Mouse (Mus musculus): ENCODE measurements around the gene Actn1.

Gene Actn1

DNA sequence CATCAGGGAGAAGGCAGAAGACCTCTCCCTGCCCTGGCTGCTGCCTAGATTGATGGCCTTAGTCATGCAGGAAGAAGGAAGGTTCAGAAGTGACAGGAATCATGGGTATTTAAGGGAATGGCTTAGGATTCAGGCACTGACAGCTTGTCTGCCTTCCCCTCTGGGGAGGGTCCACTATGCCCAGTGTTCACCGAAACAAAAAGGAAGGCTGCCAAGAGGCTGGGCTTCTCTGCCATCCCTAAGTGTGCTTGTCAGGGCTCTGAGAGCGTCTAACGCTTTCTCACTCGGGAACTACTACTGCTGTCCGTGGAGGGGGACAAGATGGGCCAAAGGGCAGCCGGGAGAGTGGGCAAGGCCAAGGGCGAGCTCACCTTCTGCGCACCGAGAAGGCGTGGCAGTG lies 69.3 kb downstream of the Actn1 start:
- POLR2A ChIA-PET, result interaction anchor here in 2 of 4 experiments (0.5 to 1.4 kb wide), 4 partner anchors 9 to 80 kb away, joined by 3 to 6 read pairs (median 4); no protein-coding TSS in a partner anchor
- CTCF ChIA-PET, result interaction anchor here in 1 of 4 experiments (0.5 kb wide), 1 partner anchor 528 kb away, joined by 6 read pairs; no protein-coding TSS in a partner anchor

DNA sequence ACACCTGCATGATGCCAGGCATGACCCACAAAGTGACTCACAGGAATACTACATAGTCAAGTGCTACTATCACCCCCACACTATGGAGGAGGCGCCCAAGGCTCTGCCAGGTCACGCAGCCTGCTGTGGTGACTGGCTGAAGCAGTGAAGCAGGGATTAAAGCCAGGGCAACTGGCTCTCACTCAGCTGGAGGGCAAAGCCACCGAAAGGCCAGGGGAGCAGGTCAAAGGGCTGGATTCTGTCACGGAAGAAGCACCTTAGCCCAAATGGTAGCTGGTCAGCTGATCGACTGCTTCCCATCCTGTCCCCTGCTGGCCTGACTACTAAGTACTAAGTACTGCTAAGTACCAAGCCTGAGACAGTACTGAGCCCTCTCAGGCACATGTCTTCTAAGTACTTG lies 76.1 kb downstream of the Actn1 start:
- ChIA-PET CTCF (interaction anchor here in 3 of 4 experiments (1.0 to 1.5 kb wide), 4 partner anchors 13 to 22 kb away, joined by 3 to 6 read pairs (median 4); no protein-coding TSS in a partner anchor), POLR2A (interaction anchor here in 1 of 4 experiments (1.3 to 1.9 kb wide), 4 partner anchors 11 to 115 kb away, joined by 3 to 8 read pairs (median 4); no protein-coding TSS in a partner anchor)

DNA sequence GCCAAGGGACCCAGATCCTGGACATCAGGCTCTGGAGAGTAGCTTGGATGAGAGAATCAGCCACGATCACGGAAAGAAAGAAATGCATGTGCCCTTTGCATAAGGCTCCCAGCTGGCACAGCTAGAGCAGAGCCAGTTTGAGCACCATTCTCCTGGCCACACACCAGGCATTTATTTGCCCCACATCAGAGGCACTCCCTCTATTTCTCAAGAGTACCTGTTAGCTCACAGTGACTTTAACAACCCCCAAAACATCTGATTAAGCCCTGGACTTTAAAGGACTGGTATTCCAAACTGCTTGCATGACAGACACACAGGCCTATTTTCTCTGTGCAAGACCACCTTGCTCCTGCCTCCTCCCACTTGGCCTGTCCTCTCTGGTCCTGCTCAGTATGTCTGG lies 78.3 kb downstream of the Actn1 start:
- POLR2A ChIA-PET, result interaction anchor here in 3 of 4 experiments (0.6 to 2.4 kb wide), 5 partner anchors 9 to 103 kb away, joined by 3 to 7 read pairs (median 4); no protein-coding TSS in a partner anchor

DNA sequence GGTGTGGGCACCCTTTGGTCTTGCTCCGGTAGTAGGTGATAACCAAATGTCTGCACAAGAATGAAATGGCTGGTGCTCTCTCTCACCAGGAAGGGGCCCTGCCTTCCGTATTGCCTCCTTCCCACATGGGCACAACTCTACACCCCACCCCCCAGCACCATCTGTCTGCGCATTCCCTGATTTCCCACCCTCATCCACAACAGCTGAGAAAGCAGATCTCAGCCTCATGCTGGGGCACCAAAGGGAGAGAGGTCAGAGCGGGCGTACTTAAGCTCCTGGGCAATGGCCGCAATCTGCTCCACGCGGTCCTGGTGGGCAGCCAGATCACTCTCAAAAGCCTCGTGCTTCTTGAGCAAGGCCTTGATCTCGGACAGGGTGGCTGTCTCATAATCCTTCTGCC lies 82.1 kb downstream of the Actn1 start:
- ChIA-PET CTCF (no interaction called here), POLR2A (interaction anchor here in 3 of 4 experiments (0.6 to 2.4 kb wide), 6 partner anchors 10 to 228 kb away, joined by 3 to 11 read pairs (median 6); no protein-coding TSS in a partner anchor)

More for the DNA sequence above, 78.3 kb downstream of the Actn1 start:
- CTCF ChIA-PET, result interaction anchor here in 2 of 4 experiments (0.5 to 2.0 kb wide), 2 partner anchors 16 to 736 kb away, joined by 6 to 8 read pairs; no protein-coding TSS in a partner anchor

DNA sequence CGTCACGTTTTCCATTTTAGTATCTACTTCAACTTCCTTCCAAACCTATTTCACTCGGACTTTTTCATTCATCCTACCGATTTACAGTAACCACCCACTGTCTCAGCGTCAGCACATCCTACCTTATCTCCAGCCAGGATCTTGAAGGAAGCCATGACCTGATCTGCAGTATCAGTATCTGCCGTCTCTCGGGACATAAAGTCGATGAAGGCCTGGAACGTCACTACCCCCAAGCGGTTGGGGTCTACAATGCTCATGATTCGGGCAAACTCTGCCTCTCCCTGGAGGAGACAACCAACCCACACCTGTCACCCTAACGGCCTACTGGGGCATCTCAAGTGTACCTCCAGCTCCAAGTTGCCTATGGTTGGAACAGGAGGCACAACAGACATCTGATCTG lies 91.4 kb downstream of the Actn1 start:
- POLR2A ChIA-PET, result interaction anchor here in 3 of 4 experiments (0.6 to 2.6 kb wide), 28 partner anchors 9 to 458 kb away, joined by 3 to 13 read pairs (median 4); partner anchors contain the start of genes Zfp36l1 (in 2 of the 3) and Actn1 (in 1 of the 3)

DNA sequence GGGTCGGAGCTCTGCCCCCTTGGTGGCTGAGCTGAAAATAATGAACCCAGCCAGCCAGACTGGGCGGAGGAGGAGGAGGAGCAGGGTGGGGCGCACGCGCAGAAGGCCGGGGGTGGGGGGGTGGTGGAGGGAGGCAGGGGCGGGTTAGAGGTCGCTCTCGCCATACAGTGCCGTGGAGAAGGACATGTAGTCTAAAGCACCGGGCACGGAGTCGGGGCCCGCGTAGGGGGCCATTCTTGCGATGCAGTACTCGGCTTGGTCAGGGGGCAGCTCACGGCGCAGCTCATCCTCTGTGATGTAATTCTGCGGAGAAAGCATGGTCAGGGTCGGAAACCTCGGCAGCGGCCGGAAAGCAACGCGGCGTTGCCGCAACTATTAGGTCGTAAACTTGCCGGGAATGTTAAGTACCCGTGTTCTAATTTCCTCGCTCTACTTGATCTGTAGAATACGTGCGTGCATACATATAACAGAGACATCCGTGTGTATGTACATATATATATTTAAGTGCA lies 91.9 kb downstream of the Actn1 start:
- CTCF ChIA-PET, result interaction anchor here in 2 of 4 experiments (0.6 to 3.0 kb wide), 15 partner anchors 9 to 502 kb away, joined by 3 to 14 read pairs (median 4); no protein-coding TSS in a partner anchor
- POLR2A ChIA-PET, result interaction anchor here (0.6 to 2.6 kb wide), 57 partner anchors 9 to 953 kb away, joined by 3 to 13 read pairs (median 4); partner anchors contain the start of genes Exd2 (in 2 of the 4), Actn1 (in 1 of the 4), Slc39a9 (in 1 of the 4) and Zfp36l1 (in 1 of the 4)

More for the DNA sequence above, 91.4 kb downstream of the Actn1 start:
- CTCF ChIA-PET, result interaction anchor here in 2 of 4 experiments (0.6 to 3.0 kb wide), 6 partner anchors 10 to 239 kb away, joined by 3 to 14 read pairs (median 4); no protein-coding TSS in a partner anchor

DNA sequence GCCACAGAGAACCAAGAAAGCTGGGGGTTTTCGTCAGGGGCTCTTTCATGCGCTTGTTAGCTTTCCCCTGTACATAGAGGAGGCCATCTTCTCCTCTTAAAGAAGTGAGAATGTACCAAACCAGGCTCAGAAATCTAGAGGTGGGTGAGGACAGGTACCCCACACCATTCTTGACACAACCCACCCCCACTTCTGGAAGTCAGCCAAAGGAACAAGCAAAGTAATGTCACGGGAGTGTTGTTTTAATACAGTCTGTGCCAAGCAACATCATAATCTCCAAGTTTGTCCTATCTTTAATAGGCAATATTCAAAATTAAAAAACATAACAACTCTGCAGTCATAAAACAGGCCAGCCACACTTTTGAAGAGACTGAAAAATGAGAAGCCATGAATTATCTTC lies 92.8 kb downstream of the Actn1 start:
- ChIA-PET CTCF (interaction anchor here in 2 of 4 experiments (0.6 to 3.0 kb wide), 6 partner anchors 10 to 240 kb away, joined by 3 to 14 read pairs (median 5); no protein-coding TSS in a partner anchor), POLR2A (interaction anchor here (0.6 to 2.6 kb wide), 35 partner anchors 8 to 952 kb away, joined by 3 to 11 read pairs (median 4); partner anchors contain the start of genes Actn1 (in 1 of the 4), Exd2 (in 1 of the 4) and Slc39a9 (in 1 of the 4))

DNA sequence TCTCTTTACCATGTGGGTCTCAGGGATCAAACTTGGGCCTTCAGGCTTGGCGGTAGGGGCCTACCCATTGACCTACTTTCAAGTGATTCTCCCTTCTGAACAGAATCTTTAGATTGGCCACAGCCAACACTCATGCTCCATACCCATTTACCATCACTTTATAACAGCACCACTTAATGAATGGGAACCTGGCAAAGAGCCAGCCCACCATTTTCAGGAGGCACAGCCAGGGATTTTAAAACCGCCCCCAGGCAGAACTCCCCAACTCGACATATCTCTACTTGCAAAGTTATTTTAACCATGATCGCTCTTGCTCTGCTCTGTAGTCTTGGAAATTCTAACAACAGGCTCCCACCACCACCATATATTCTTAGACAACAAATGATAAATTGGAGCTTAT lies 93.5 kb downstream of the Actn1 start:
- CTCF ChIA-PET, result interaction anchor here in 1 of 4 experiments (0.5 to 3.0 kb wide), 3 partner anchors 11 to 30 kb away, joined by 3 to 14 read pairs (median 3); no protein-coding TSS in a partner anchor
- POLR2A ChIA-PET, result interaction anchor here in 2 of 4 experiments (0.5 to 1.8 kb wide), 6 partner anchors 13 to 262 kb away, joined by 3 to 5 read pairs (median 4); no protein-coding TSS in a partner anchor

DNA sequence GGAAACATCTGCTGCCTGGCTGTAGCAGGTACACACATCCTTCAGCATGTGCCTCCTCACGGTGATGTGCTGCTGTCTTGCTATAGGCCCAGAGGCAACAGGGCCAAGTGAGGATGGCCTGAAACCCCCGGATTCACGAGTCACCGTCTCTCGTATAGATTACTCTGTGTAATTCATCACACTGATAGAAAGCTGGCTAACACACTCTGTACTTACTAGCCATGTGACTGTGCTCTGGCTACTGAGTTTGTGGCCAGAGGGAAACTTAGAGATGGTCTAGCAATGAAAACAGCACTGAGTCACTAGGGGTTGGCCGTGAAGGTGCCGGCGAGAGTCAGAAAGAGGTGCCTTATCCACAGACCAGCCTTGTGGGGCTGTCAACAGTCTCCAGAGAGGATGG lies 95.6 kb downstream of the Actn1 start:
- CTCF ChIA-PET, result interaction anchor here in 2 of 4 experiments (0.6 to 1.4 kb wide), 2 partner anchors 10 to 12 kb away, joined by 3 to 5 read pairs; no protein-coding TSS in a partner anchor

DNA sequence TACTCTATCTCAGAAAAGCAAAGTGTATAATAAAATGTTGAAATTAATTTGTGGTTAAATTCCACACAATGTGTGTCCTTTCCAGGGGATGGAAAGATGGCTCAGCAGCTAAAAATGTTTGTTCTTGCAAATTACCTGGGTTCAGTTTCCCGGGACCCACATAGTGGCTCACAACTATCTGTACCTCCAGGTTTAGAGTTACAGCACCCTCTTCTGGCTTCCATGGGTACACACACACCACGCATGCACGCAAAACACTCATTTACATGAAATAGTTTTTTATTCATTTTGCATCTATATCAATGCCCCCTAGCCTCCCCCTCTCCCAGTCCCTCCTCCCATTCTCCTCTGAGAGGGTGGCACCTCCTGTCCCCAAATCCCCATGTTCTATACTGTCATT lies 97.7 kb downstream of the Actn1 start:
- ChIA-PET POLR2A (interaction anchor here in 3 of 4 experiments (0.7 to 2.9 kb wide), 12 partner anchors 8 to 467 kb away, joined by 3 to 15 read pairs (median 4); partner anchors contain the start of gene Zfp36l1 (in 1 of the 3)), CTCF (interaction anchor here in 3 of 4 experiments (0.7 to 1.5 kb wide), 25 partner anchors 9 to 804 kb away, joined by 3 to 10 read pairs (median 4); partner anchors contain the start of genes Erh (in 1 of the 3) and Slc39a9 (in 1 of the 3))

More for the DNA sequence above, 95.6 kb downstream of the Actn1 start:
- POLR2A ChIA-PET, result interaction anchor here in 2 of 4 experiments (1.2 to 2.0 kb wide), 2 partner anchors 46 to 51 kb away, joined by 3 to 4 read pairs; partner anchors contain the start of gene Zfp36l1 (in 1 of the 2)

DNA sequence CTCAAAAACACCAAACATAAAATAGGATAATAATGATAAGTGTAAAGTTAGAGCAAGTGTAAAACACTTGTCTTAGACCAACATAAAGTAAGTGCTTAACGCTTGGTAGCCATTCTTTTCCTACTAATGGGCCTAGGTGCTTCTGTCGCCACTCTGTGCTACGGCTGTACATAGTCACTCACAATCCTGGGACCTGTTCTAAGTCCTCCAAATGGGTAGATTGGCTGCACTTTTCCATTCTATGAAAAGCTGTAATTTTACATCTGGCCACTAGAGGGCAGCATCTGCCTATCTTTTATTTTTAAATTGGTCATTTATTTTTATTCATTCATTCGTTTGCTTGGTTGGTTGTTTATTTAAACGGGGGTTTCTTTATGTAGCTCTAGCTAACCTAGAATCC lies 102.5 kb downstream of the Actn1 start:
- CTCF ChIA-PET, result interaction anchor here (0.5 to 4.9 kb wide), 50 partner anchors 10 to 799 kb away, joined by 3 to 51 read pairs (median 4); partner anchors contain the start of gene Galnt16 (in 1 of the 4)
- POLR2A ChIA-PET, result interaction anchor here (0.6 to 2.4 kb wide), 18 partner anchors 10 to 450 kb away, joined by 3 to 10 read pairs (median 4); partner anchors contain the start of gene Dcaf5 (in 1 of the 4)

DNA sequence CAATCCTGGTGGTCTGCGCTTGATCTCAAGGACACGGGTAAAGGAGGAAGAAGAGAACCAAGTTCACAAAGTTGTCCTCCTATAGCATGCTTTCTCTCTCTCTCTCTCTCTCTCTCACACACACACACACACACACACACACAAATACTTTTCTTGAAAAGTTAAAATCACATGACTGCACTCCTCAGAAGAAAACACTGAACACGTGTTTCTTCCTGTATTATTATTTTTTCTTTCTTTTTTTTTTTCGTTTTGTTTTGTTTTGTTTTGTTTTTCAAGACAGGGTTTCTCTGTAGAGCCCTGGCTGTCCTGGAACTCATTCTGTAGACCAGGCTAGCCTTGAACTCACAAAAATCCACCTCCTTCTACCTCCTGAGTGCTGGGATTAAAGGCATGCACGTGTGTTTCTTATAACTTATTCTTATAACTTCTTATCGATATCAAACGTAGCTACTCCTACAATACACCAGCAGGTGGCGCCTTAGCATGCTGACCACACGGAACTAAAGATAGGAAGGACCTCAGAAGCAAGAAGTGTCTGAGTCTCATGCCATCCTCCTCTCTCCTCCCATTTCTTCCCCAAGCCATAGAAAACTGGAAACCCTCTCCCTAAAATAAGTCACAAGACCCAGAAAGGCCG lies 106.4 kb downstream of the Actn1 start:
- POLR2A ChIA-PET, result interaction anchor here in 3 of 4 experiments (0.6 to 1.0 kb wide), 7 partner anchors 8 to 824 kb away, joined by 3 to 6 read pairs (median 3); partner anchors contain the start of gene Zfp36l1 (in 1 of the 3)
- CTCF ChIA-PET, result interaction anchor here (0.5 to 1.6 kb wide), 46 partner anchors 8 to 861 kb away, joined by 3 to 18 read pairs (median 3); no protein-coding TSS in a partner anchor

DNA sequence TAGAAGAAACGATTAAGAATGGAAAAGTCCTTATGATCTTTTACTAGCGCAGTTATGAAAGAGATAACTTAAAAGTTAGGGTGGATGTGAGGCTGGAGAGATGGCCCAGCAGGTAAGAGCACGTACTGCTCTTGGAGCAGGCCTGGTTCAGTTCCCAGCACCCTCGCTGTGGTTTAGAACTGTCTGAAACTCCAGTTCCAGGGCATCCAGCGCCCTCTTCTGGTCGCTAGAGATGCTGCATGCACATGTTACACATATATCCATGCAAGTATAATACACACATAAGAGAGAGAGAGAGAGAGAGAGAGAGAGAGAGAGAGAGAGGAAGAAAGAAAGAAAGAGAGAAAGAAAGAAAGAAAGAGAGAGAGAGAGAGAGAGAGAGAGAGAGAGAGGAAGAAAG lies 107.1 kb downstream of the Actn1 start:
- POLR2A ChIA-PET, result interaction anchor here in 1 of 4 experiments (0.6 kb wide), 1 partner anchor 802 kb away, joined by 3 read pairs; no protein-coding TSS in a partner anchor

DNA sequence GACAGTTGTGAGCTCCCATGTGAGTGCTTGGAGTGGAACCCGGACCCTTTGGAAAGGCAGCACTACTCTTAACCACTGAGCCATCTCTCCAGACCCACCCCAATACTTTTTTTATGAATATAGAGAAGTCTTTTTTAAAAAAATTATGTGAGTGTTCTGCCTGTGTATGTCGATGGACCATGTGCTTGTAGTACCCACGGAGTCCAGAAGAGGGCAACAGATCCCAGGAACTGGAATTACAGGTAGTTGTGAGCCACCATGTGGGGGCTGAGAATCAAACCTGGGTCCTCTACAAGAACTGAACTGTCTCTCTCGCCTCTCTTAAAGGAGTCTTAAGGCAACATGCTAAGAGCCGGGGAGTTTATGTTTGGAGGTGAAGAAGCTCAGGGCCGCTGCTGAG lies 108.3 kb downstream of the Actn1 start:
- POLR2A ChIA-PET, result interaction anchor here in 3 of 4 experiments (0.5 to 2.2 kb wide), 5 partner anchors 9 to 279 kb away, joined by 3 to 5 read pairs (median 3); partner anchors contain the start of gene Zfp36l1 (in 1 of the 3)
- CTCF ChIA-PET, result interaction anchor here in 3 of 4 experiments (0.6 to 1.4 kb wide), 8 partner anchors 8 to 793 kb away, joined by 3 to 5 read pairs (median 4); partner anchors contain the start of gene Dcaf5 (in 1 of the 3)

More for the DNA sequence above, 107.1 kb downstream of the Actn1 start:
- CTCF ChIA-PET, result interaction anchor here in 2 of 4 experiments (0.6 to 1.1 kb wide), 3 partner anchors 16 to 105 kb away, joined by 3 to 4 read pairs (median 3); no protein-coding TSS in a partner anchor

DNA sequence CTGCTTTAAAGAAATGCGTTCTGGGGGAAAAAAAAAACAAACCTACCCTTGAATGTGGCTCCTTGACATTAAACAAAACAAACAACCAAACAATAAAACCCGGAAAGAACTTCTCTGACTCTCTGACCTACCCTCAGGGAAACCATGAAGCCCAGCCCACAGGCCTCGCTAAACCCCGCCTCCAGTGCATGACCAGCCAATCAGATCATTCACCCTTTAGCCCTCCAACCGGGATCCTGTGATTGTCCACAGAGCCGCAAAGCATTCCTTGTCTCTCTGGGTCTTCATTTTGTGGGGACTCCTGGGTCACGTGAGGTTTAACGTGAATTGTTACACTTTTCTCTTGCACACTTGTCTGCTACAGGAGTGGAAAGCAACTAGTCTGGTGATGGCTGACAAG lies 109.5 kb downstream of the Actn1 start:
- ChIA-PET CTCF (interaction anchor here in 1 of 4 experiments (0.7 kb wide), 1 partner anchor 317 kb away, joined by 3 read pairs; no protein-coding TSS in a partner anchor), POLR2A (interaction anchor here in 3 of 4 experiments (0.6 to 2.2 kb wide), 4 partner anchors 37 to 292 kb away, joined by 3 to 5 read pairs (median 4); partner anchors contain the start of gene Zfp36l1 (in 1 of the 3))

DNA sequence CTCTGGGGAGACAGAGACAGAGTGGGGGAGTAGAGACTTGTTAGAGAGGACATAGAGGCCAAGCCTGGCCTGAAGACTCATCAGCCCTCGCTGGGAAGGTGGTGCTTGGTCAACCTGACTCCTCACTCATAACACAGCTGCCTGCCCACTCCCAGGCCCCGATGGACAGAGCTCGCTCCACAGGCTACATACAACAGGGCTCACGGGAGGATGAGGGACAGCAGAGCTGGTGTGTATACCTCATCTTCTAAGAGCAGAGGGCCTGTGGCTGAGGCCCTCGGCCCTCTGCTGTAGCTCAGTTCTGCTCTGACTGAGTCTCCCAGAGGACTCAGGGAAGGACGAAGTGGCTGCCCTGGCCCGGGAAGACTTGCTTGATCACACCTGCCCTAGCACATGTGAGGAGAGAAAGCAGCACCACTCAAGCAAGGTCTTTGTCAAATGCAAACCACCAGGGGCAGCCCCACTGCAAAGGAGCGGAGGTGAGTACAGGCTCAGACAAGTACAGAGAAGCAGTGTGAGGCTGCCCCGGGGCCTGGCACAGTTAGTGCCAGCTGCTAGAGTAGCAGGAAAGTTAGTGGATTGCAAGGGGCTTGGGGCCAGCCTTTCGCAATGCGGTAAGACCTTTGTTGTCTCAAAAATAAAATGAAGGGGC lies 112.5 kb downstream of the Actn1 start:
- POLR2A ChIA-PET, result interaction anchor here in 3 of 4 experiments (0.6 to 0.9 kb wide), 3 partner anchors 20 to 58 kb away, joined by 3 to 5 read pairs (median 3); partner anchors contain the start of gene Zfp36l1 (in 1 of the 3)
- CTCF ChIA-PET, result interaction anchor here in 1 of 4 experiments (0.5 to 1.3 kb wide), 3 partner anchors 18 to 797 kb away, joined by 3 to 4 read pairs (median 3); no protein-coding TSS in a partner anchor
